Mouse (Mus musculus): ENCODE measurements around the gene Ddx55.

- TF ChIP-seq POLR2A (IDR thresholded peaks at IDR 0.05; ENCODE audit: borderline replicate concordance, insufficient read depth, low read length): no peak
- no peak for TF ChIP-seq CTCF (IDR thresholded peaks at IDR 0.05; ENCODE audit: borderline replicate concordance, insufficient read depth, low read depth, low read length)
Observed at GRCm38 (mm10) chr5:124539905-124540304, 12.8 kb upstream of the Ddx55 start.

Data from cerebellum, adult 2 months (tissue).